Mouse (Mus musculus) myocyte (in vitro differentiated cells): ENCODE results near the gene Ttc28.

Experiments
- E2F4 ChIP-seq: IDR thresholded peaks from one replicate; pipeline ENCODE4 v1.6.1; 2011; ENCODE audit warnings: mild to moderate bottlenecking, control low read depth, moderate library complexity; ENCODE audit not compliant: insufficient read depth
- POLR2A ChIP-seq: IDR thresholded peaks from one replicate; pipeline ENCODE4 v1.6.1; 2011; ENCODE audit warnings: low read depth, mild to moderate bottlenecking, control low read depth, moderate library complexity; ENCODE audit not compliant: insufficient read length
- USF1 ChIP-seq: IDR thresholded peaks from one replicate; pipeline ENCODE4 v1.6.1; 2011; ENCODE audit warnings: low read depth, mild to moderate bottlenecking, control low read depth, moderate library complexity

DNA sequence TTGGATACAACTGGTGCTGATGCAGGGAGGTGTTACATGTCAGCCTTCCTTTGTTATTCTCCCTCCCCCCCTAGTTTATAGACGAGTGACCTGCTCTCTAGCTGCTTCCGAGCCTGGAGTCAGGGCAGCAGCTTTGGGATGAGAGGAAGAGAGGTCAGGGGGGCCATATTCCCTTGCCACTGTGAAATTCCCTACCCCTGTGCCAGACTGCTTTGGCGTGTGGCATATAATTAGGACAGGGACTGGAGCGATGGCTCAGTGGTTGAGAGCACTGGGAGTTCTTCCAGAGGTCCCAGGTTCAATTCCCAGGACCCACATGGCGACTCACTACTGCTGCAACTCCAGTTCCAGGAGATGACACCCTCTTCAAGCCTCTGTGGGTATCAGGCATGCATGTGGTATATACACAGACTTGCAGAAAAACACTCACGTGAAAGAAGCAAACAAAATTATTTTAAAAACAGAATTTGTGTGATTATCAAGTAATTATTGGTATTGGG lies 180.7 kb downstream of the Ttc28 start:
- TF ChIP-seq E2F4: no peak
- no peak for TF ChIP-seq POLR2A
- no peak for TF ChIP-seq USF1
